Mouse (Mus musculus) urinary bladder, postnatal 4 days (tissue): ENCODE measurements at regions not wholly inside any gene's neighbourhood (a gene's known extent, or its start where the extent isn't known, plus 50 kb on each side); places are given as distances from the start of the nearest gene placed in this dataset.

Experiments used
- DNase-seq, 2 experiments: peaks; one replicate each; pipeline ENCODE4 v3.0.0; 2021 to 2022; ENCODE audit warnings: low spot score in 2 of 2

DNA sequence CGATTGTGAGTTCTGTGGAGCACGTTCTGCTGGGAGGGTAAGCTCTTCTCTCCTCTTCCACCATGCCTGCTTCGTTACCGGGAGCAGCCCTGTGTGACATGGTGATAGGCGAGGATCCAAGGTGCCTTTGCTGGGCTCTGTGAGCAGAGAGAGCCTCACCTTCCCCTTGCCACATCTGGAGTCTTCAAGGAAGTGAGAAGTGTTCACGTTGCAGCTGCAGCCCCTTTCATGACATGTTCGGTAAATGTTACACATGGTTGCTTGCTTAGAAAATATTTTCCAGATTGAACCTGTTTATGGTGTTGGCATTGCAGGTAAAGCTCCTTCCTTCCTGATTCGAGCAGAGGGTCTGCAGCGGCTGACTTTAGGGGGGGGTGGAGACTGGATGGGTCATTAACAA lies 244.0 kb downstream of the Ttll7 start:
- no peak for DNase-seq

GRCm38 (mm10) chr3:147098065-147098580 lies 246.0 kb downstream of the Ttll7 start:
- DNase-seq = no peak

GRCm38 (mm10) chr3:147098611-147099010 lies 246.4 kb downstream of the Ttll7 start:
- no peak for DNase-seq

DNA sequence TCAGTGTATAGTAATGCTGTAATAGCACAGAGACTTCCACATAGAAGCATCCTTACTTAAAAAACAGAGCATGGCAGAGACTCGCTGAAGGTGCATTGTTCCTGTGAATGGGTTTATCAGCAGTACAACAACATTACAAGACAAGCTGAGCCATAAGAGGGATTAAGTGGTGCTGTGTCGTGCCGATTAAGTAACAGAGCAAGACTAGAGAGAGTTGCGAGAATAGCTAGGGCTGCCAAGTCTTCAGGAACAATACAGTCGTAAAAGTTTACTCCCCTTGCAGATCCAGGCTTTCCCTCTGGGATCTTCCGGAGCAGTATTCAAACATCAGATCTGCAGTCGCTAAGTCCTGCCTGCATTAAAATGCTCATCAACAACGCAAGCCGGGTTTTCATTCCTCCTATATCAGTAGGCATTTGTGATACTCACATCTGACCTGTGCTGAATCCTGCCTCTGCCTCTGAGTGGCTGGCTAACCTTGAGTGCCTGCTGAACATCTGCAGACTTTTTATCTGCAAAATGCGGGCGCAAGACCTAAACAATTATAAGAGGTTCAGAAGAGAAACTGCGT lies 247.1 kb downstream of the Ttll7 start:
- DNase-seq = no peak

- DNase-seq = no peak
Measured at GRCm38 (mm10) chr3:147101053-147101764, 249.0 kb downstream of the Ttll7 start.

- no peak for DNase-seq
Measured at GRCm38 (mm10) chr3:147101765-147102113, 249.6 kb downstream of the Ttll7 start.

- no peak for DNase-seq
Measured at GRCm38 (mm10) chr3:147103428-147103827, 251.3 kb downstream of the Ttll7 start.

DNA sequence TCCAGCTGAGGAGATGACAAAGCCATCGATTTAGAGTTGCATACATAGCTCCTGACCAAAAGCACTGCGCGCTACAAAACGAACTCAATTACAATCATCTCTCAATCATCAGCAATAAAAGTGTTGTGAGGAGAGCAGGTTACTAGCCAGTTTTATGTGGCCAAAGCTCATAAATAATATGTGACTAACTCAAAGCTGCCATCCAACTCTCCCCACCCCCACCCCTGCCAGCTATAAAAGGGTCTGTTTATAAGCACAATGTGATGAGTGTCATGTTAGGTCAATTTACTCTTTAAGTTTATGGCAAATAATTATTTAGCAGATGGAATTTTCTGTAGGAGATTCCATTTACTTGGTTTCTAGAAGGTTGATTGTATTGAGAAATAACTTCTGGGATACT lies 265.4 kb downstream of the Ttll7 start:
- no peak for DNase-seq

- no peak for DNase-seq
Measured at GRCm38 (mm10) chr3:147118092-147118491, 265.9 kb downstream of the Ttll7 start.

DNA sequence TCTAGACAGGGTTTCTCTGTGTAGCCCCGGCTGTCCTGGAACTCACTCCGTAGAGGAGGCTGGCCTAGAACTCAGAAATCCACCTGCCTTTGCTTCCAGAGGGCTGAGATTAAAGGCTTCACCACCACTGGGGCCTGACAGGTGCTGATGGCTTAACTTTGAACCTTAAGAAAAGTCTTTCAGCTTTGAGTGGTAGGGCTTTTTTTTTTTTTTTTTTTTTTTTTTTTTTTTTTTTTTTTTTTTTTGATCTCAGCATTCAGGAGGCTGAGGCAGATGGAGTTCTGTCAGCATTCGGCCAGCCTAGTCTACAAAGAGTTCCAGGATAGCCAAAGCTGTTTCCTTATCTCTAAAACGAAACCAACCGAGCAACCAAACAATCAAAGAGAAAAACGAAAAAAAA lies 266.5 kb downstream of the Ttll7 start:
- DNase-seq = no peak

GRCm38 (mm10) chr3:147121826-147122225 lies 269.7 kb downstream of the Ttll7 start:
- no peak for DNase-seq

GRCm38 (mm10) chr3:147127740-147128139 lies 275.6 kb downstream of the Ttll7 start:
- no peak for DNase-seq

- no peak for DNase-seq
Measured at GRCm38 (mm10) chr3:147132830-147133229, 280.7 kb downstream of the Ttll7 start.

DNA sequence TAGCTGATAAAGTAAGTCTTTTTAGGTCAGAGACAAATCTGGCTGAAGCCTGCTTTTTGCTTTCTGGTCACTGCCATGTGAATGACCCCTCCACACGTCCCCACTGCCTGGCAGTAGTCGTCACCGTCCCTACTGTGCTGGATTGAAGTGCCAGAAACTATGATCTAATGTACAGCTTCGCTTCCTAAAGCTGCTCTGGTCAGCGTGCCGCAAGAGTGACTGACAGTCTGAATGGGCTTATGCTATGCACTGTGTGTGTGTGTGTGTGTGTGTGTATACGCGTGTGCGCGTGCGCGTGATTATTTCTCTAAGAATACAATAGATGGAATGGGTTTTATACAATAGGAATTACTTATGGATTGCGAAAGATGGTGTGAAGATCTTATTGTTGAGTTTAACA lies 281.2 kb downstream of the Ttll7 start:
- DNase-seq = no peak

DNA sequence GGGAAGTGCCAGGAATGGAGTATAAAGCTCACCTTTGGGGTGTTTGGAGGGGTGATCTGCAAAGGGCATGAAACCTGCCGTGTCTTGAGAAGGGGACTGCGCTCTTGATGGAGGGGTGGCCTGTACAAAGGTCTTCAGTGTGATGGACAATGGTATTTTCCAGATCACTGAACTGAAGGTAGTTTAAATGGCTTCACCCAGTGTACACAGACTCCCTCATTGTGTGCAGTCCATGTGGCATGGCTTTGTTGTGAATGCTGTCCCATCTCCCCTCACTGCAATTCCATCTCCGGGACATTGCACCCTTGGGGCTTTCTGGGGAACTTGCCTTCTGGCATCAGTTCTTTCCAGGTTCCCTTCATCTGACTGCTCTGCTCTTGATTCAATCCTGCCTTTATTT lies 288.2 kb downstream of the Ttll7 start:
- DNase-seq = no peak

- no peak for DNase-seq
Measured at GRCm38 (mm10) chr3:147153456-147153855, 301.3 kb downstream of the Ttll7 start.

DNA sequence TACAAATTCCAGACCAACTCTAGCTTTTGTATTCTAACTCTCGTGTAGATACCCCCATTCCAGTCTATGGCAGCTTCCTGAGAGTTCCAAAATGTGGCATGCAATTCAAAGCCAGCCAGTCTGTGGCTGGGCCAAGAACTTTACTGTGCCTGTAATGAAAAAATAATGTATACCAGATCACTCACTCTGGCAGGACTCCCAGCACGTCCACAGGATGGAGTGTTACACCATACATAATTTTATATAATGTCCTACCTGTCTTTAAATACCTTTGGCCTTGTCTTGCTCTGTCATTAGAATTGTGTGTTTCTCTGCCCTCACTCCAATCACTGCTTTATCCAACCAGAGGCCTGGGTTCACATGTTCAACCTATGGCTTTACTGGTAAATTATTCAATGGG lies 301.8 kb downstream of the Ttll7 start:
- no peak for DNase-seq

GRCm38 (mm10) chr3:147163126-147163525 lies 311.0 kb downstream of the Ttll7 start:
- DNase-seq = no peak

GRCm38 (mm10) chr3:147163540-147163939 lies 311.4 kb downstream of the Ttll7 start:
- no peak for DNase-seq

DNA sequence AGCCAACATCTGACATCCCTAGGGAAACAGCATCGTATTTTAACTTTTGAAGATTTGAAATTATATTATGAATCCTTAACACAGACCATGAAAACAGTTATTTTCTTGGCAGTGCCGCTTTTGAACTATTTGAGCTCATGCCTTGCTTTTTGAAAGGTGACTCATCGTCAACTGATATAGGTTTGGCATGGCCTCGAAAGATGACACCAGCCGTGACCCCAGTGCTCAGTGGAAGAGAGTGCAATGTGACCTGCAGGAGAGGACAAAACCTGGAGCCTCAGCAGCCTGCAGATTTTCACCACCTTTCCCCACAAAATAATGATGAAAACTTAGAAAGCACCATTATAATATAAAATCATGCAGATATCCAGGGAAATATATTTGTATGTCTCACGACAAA lies 312.8 kb downstream of the Ttll7 start:
- no peak for DNase-seq

DNA sequence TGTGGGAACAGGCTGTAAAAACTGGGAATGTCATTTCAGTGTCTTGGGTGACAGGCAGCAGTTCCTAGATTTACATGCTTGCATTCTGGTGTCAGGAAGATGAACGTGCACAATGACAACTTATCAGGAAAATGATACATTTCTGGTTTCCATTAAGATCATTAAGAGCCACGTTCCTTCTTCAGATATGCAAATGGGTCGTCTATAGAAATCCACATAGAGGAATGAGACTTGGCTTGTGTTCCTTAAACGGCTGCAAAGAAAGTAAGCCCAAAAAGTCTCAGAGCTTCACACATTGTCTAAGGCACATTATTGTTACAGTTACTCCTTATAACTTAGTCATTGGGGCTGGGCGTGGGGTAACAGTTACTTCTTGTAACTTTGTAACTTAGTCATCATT lies 314.4 kb downstream of the Ttll7 start:
- no peak for DNase-seq

GRCm38 (mm10) chr3:147169215-147169614 lies 317.0 kb downstream of the Ttll7 start:
- DNase-seq = no peak

DNA sequence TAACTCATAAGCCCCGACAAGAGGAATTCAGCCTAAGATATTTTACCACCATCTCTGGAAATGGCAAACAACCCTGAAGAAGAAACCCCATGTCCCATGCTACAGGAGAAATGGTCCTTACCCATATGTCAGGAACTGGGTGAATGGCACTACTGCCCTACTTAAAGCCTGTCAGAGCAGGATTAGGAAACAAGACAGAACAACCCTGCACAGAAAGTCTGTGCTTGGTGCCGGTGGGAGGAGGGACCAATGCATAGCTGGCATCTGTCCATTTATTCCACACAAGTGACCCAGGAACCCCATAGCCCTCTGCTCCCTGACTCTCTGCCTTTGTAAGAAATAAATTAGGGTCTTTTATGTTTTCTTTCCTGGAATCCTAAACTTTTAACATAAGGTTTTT lies 317.9 kb downstream of the Ttll7 start:
- no peak for DNase-seq

GRCm38 (mm10) chr3:147178746-147179145 lies 326.6 kb downstream of the Ttll7 start:
- no peak for DNase-seq
